Mouse (Mus musculus) urinary bladder, postnatal 25 days (tissue): Measurements from ENCODE around the gene Ss18l1.

Experiments used
- DNase-seq: peaks from one replicate; pipeline ENCODE4 v3.0.0; 2022; ENCODE audit warnings: low spot score

Ss18l1 gene

DNA sequence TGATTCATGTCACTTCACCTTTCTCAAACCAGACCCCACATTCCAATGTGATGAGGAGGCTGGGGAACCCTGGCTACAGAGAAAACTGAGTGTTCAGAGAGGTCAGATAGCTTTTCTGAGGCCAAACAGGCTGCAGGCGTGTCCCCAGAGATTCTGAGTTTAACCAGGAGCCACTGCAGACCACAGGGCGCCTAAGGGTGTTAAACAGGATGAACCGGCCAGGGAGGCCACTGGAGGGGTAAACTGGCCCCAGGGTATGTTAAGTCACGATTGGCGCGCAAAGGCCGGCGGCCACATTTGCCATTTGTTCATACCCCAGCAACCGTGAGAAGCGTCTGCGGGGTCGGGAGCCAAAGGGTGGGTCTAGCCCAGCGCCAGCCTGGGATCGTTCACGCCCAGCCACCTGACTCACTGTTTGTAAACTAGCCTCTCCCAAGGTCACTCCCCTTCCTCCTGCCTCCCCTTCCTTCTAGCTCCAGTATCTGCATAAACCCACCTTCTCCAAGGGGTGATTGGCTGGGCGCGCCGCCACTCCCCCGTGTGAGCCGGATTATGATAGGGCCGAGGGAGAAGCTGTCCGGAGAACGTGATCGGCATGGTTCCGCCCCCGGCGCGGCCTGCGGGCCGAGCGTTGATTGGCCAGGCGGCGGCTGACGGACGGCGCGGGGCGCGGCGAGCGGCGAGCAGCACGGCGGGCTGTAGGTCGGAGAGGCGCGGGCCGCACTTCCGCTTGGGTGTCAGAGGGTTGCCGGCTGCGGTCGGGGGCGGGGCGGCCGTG, 76.5 kb downstream of the Ss18l1 start, which contains the start of gene Osbpl2:
Osbpl2 (plus strand) TSS at position 646 of the 778 bp plus-strand sequence.
- peak; percentile 96 for DNase-seq
